In the genomic region with DNA sequence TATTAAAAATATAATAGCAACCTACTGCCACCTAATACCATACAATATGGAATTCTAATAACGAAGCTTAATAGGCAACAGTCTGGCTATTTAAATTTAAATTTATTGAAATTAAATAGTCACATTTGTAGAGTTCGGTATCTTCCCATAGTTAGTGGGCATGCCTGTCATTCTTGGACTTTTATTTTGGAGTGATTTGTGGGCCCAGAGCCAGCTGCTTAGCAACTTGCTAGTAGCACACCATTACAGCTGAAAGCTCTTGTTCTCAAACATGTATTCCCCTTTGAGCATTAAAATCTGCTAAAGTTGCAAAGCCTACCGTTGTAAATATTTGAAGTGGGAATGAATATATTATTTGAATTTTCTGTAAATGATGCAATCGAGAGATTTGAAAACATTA, we compare ENCODE assay signal across 8 mouse cellular contexts.
A peak's percentile ranks its signal among the peaks of the same experiment; 100 is the strongest.
DNase-seq lines count a peak whose midpoint lies in the region; ATAC-seq lines count a peak whose summit lies in the region.

No protein-coding gene starts in this region.

- ATAC-seq in cerebellum, adult (ENCODE audit: insufficient number of reproducible peaks, low FRiP score, low TSS enrichment): no peak
- ATAC-seq in megakaryocyte, adult 5-6 weeks (ENCODE audit: poor library complexity, severe bottlenecking): no peak

- peak; percentile 11 to 35 for DNase-seq in cerebellum, postnatal 14 days
- DNase-seq in layer of hippocampus, postnatal 10 days (ENCODE audit: low spot score in 2 of 2): peak; percentile 31 to 35
- DNase-seq in layer of hippocampus, adult 11-12 months (ENCODE audit: low spot score): no peak
- peak; percentile 65 for DNase-seq in gastrocnemius, postnatal 14 days
- peak; percentile 29 to 39 for DNase-seq in lung, postnatal 4 days
- DNase-seq in cerebellum, adult 18-20 months: no peak

- intact Hi-C loops in gastrocnemius, postnatal 14 days (cut with DNase I; ENCODE audit: low total_unique reads): no loop called here

Comparison
In these comparisons a context has a peak if more than half of its experiments do, and no peak if none do; other contexts are left out.
1. DNase-seq: peak in cerebellum, postnatal 14 days (2 of 2), layer of hippocampus, postnatal 10 days (2 of 2), gastrocnemius, postnatal 14 days (single experiment) and lung, postnatal 4 days (2 of 2); none in layer of hippocampus, adult 11-12 months (single experiment) and cerebellum, adult 18-20 months (0 of 2).